Mouse (Mus musculus): Measurements from ENCODE around the gene Sh3gl1.

DNA sequence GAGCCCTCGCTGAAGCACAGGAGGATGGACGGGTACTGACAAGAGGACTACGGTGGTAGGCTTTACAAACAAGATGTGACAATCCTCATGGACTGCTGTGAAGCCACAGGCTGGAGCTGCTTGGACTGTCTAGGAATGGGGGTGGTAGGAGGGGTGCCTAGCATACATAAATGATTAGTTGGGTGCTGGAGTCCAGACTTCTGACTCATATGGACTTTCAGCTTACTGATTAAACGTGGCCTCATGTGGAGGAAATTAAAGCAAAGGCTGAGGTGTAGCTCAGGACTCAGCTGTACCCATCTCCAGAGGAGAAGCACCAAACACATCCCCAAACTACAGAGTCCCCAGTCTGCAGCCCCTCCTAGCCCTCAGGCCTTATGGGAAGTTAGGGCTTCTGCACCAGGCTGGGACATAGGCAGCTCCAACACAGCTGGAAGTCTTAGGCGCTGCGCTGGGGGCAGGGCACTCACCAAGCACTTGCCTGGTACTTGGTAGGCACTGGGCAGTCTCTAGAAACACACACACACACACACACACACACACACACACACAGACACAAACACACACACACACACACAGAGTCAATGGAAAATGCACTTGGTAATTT, 4.2 kb downstream of the Sh3gl1 start:
- no peak for TF ChIP-seq POLR2A (IDR thresholded peaks at IDR 0.05; ENCODE audit: control insufficient read depth in 1 of 2, insufficient read depth in 1 of 2, low read depth in 1 of 2, low read length in 2 of 2, poor library complexity in 1 of 2)
- TF ChIP-seq CTCF (IDR thresholded peaks at IDR 0.05 in 2 of 3, conservative IDR thresholded peaks at IDR 0.05 in 1 of 3; ENCODE audit: control insufficient read depth in 1 of 3, insufficient read depth in 1 of 3, low read depth in 2 of 3, low read length in 3 of 3, poor library complexity in 1 of 3, severe bottlenecking in 1 of 3) = no peak
- TF ChIP-seq KAT2A (conservative IDR thresholded peaks at IDR 0.05; ENCODE audit: low read depth, low read length) = no peak
- TF ChIP-seq EP300 (IDR thresholded peaks at IDR 0.05; ENCODE audit: low read depth in 1 of 2, low read length in 2 of 2) = no peak
- no peak for TF ChIP-seq MEF2A (IDR thresholded peaks at IDR 0.05; ENCODE audit: extremely low read depth, insufficient replicate concordance, low read depth, low read length, poor library complexity, severe bottlenecking)
- TF ChIP-seq MAZ (IDR thresholded peaks at IDR 0.05; ENCODE audit: low read depth, low read length) = no peak
- no peak for TF ChIP-seq POLR2AphosphoS5 (IDR thresholded peaks at IDR 0.05; ENCODE audit: borderline replicate concordance, low read depth, low read length)
- no peak for TF ChIP-seq ELF1 (IDR thresholded peaks at IDR 0.05; ENCODE audit: low read depth, low read length)
- no peak for TF ChIP-seq ETS1 (IDR thresholded peaks at IDR 0.05; ENCODE audit: low read depth, low read length)
- no peak for TF ChIP-seq MAX (IDR thresholded peaks at IDR 0.05; ENCODE audit: low read length)
- no peak for TF ChIP-seq USF1 (IDR thresholded peaks at IDR 0.05; ENCODE audit: low read depth, low read length)
- no peak for TF ChIP-seq TBP (IDR thresholded peaks at IDR 0.05; ENCODE audit: low read depth, low read length)
